Mouse (Mus musculus) myocyte (in vitro differentiated cells): ENCODE results near the gene Olfr1501.

Experiments
- MAX ChIP-seq: IDR thresholded peaks from one replicate; pipeline ENCODE4 v1.6.1; 2011; ENCODE audit warnings: low read depth, mild to moderate bottlenecking, control low read depth
- MYOG ChIP-seq, 3 experiments: IDR thresholded peaks; one replicate each; pipeline ENCODE4 v1.6.1; 2011; ENCODE audit warnings: control low read depth in 2 of 3, low read depth in 2 of 3, mild to moderate bottlenecking in 2 of 3; ENCODE audit not compliant: insufficient read length in 2 of 3, control insufficient read depth in 1 of 3, insufficient read depth in 1 of 3
- POLR2A ChIP-seq: IDR thresholded peaks from one replicate; pipeline ENCODE4 v1.6.1; 2011; ENCODE audit warnings: low read depth, mild to moderate bottlenecking, control low read depth, moderate library complexity; ENCODE audit not compliant: insufficient read length
- USF1 ChIP-seq: IDR thresholded peaks from one replicate; pipeline ENCODE4 v1.6.1; 2011; ENCODE audit warnings: low read depth, mild to moderate bottlenecking, control low read depth, moderate library complexity

DNA sequence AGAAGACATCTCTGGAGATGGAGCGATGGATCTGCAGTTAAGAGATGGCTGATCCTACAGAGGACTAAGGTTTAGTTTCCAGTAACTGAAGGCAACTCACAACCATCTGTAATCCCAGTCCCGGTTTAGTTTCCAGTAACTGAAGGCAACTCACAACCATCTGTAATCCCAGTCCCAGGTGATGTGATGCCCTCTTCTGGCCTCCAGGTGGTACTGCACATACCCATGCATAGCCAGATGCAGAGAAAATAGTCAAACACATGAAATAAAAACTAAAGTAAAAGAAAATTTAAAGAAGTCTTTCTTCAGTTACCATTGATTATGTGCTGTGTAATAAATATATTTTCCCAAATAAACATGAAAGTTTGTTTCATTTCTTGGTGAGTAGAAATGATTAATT, 37.7 kb downstream of the Olfr1501 start:
- TF ChIP-seq POLR2A (no peak), MYOG (IDR thresholded peaks at IDR 0.05; ENCODE audit: control insufficient read depth in 1 of 3, insufficient read depth in 1 of 3, insufficient read length in 2 of 3, low read depth in 2 of 3) (no peak), USF1 (no peak), MAX (no peak)
